Mouse (Mus musculus): Measurements from ENCODE around the gene Tomm20. TPM values are rescaled to one million over a fixed set of nuclear protein-coding genes. Genes with fewer than 3 reads are reported as not detected.
"Not testable (repeated sequence)": the region's sequence is repeated elsewhere in the genome, so short reads cannot be mapped to it uniquely, and the experiment has no call there.

Tomm20 gene
- total RNA-seq, 2 experiments from 2014 or later = 72.5 to 237 TPM

GRCm38 (mm10) chr8:126886741-126887638, 58.7 kb downstream of the Tomm20 start:
- ATAC-seq (replicated peaks; ENCODE audit: poor library complexity, severe bottlenecking) = peak; percentile 80

GRCm38 (mm10) chr8:126885554-126886485, 59.8 kb downstream of the Tomm20 start:
- peak; percentile 43 for ATAC-seq (replicated peaks; ENCODE audit: poor library complexity, severe bottlenecking)

GRCm38 (mm10) chr8:126884202-126884926, 61.3 kb downstream of the Tomm20 start:
- no peak for ATAC-seq (replicated peaks; ENCODE audit: poor library complexity, severe bottlenecking)

- ATAC-seq (replicated peaks; ENCODE audit: poor library complexity, severe bottlenecking) = no peak
Observed at GRCm38 (mm10) chr8:126883752-126884151, 61.9 kb downstream of the Tomm20 start.

DNA sequence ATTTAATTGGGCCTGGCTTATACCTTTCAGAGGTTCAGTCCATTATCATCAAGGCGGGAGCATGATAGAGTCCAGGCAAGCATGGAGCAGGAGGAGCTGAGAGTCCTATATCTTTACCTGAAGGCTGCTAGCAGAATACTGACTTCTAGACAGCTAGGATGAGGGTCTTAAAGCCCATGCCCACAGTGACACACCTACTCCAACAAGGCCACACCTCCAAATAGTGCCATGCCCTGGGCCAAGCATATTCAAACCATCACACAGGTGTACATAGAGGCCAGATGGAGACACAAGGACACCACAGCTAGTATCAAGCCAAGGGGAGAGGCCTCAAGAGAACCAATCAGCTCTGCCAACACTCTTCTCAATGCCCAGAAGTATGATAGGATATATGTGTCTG, 63.1 kb downstream of the Tomm20 start:
- not testable (repeated sequence) for ATAC-seq (replicated peaks; ENCODE audit: poor library complexity, severe bottlenecking)

- ATAC-seq (replicated peaks; ENCODE audit: poor library complexity, severe bottlenecking) = peak; percentile 85
Observed at GRCm38 (mm10) chr8:126881641-126882140, 64.0 kb downstream of the Tomm20 start.

Other genes with a start within 250 kb of the Tomm20 start
- gene Rbm34, start 25.2 kb upstream of the Tomm20 start, total RNA-seq (2014; fragmentation: Nextera tagmentation) = 27.7 and 28.9 TPM in 2 replicates
- gene Rbm34, start 25.2 kb upstream of the Tomm20 start, total RNA-seq (2017) = 41.9 and 44.5 TPM in 2 replicates
- gene Pard3, start 118.0 kb upstream of the Tomm20 start, total RNA-seq (2014; fragmentation: Nextera tagmentation) = not detected in 2 replicates
- gene Pard3, start 118.0 kb upstream of the Tomm20 start, total RNA-seq (2017) = not detected in 2 replicates